Mouse (Mus musculus) bone marrow macrophage, adult 2 months (primary cell): ENCODE measurements around the gene Prkce.

Experiments
- CTCF ChIP-seq: IDR thresholded peaks from 2 replicates; pipeline ENCODE4 v1.5.1; 2012; ENCODE audit warnings: low read depth, mild to moderate bottlenecking, low read length, moderate library complexity
- POLR2A ChIP-seq: IDR thresholded peaks from 2 replicates; pipeline ENCODE4 v1.6.1; 2012; ENCODE audit warnings: mild to moderate bottlenecking, low read depth, low read length, borderline replicate concordance

- no peak for TF ChIP-seq POLR2A
- TF ChIP-seq CTCF = no peak
These were observed 108.8 kb downstream of the Prkce start for GRCm38 (mm10) chr17:86276381-86276780.
